ENCODE assay signal across 10 mouse cellular contexts in the genomic region with DNA sequence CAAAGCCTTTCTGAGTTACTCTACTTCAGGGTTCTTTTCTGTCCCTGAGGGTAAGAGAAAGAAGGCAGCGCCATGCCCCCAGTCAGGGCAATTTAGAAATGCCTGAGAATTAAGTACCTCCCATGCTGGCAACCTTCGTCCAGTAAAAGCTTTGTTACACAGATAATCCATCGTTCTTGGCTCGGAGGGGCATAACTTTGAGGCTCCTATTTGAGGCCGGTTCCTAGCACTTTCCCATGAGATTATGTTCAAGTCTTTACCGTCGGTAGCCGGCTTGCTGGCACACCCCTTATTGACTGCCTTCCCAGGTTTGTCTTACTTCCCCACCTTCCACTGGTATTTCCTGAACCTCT. TPM values are rescaled to one million over a fixed set of nuclear protein-coding genes. Genes with fewer than 3 reads are reported as not detected.
DNase-seq lines count a peak whose midpoint lies in the region; ATAC-seq and TF ChIP-seq lines count a peak whose summit lies in the region.
"Had no signal": no experiment of that assay in that cellular context is flagged by ENCODE, and none has a peak within 500 bp of the region (broad histone marks: within the 10 kb centered on the region; RNA-seq: fewer than 3 reads in every experiment).

No protein-coding gene starts in this region.

- H3K9me3 ChIP-seq in heart, embryonic 15.5 days (replicated peaks), result no peaks in the 10 kb centered on the region
- H3K9me3 ChIP-seq in neural tube, embryonic 12.5 days, result no peaks in the 10 kb centered on the region
- no peaks in the 10 kb centered on the region for H3K9me3 ChIP-seq in intestine, postnatal 0 days (ENCODE audit: control insufficient read depth)
- no peaks in the 10 kb centered on the region for H3K9me3 ChIP-seq in stomach, postnatal 0 days (ENCODE audit: control insufficient read depth, low read length)
- H3K9me3 ChIP-seq: kidney, embryonic 15.5 days had no signal

- TF ChIP-seq EP300 in stomach, postnatal 0 days (optimal IDR thresholded peaks at IDR 0.05), result no peak

- WGBS in heart, embryonic 15.5 days, result 62% methylated on average over 8 of the region's 8 CpGs
- 40% methylated on average over 8 of the region's 8 CpGs for WGBS in neural tube, embryonic 12.5 days
- WGBS in intestine, postnatal 0 days, result 43% methylated on average over 8 of the region's 8 CpGs
- WGBS in stomach, postnatal 0 days, result 36% methylated on average over 8 of the region's 8 CpGs

- DNase-seq in heart, adult 11 months, result no peak
- no peak for DNase-seq in neural tube, embryonic 10.5 days (ENCODE audit: extremely low spot score, low spot score)
- DNase-seq in stomach, postnatal 0 days (ENCODE audit: low spot score), result no peak
- DNase-seq in embryo, embryonic 9.5 days (ENCODE audit: extremely low spot score), result no peak
- DNase-seq: thymus, postnatal 14 days had no signal

- TF ChIP-seq CTCF in intestine, postnatal 0 days (IDR thresholded peaks at IDR 0.05; ENCODE audit: low read depth), result no peak
- no peak for TF ChIP-seq CTCF in stomach, postnatal 0 days (IDR thresholded peaks at IDR 0.05; ENCODE audit: low read depth)

- H3K9ac ChIP-seq in heart, embryonic 15.5 days, result no peak overlapping the region
- H3K9ac ChIP-seq in neural tube, embryonic 12.5 days, result no peak overlapping the region
- H3K9ac ChIP-seq in intestine, postnatal 0 days (ENCODE audit: low read depth, low read length), result 0 out of 2 replicates have a peak overlapping the region, but pooled peaks have one; percentile 3
- H3K9ac ChIP-seq in stomach, postnatal 0 days (ENCODE audit: low read length), result no peak overlapping the region
- H3K9ac ChIP-seq: kidney, embryonic 15.5 days had no signal

- peak overlapping the region; percentile 41 for H3K4me2 ChIP-seq in heart, embryonic 15.5 days
- peak overlapping the region; percentile 33; the same call in 1 of the 2 replicates for H3K4me2 ChIP-seq in neural tube, embryonic 12.5 days (replicated peaks)
- H3K4me2 ChIP-seq in intestine, postnatal 0 days (replicated peaks; ENCODE audit: low read depth), result peak overlapping the region; percentile 51
- H3K4me2 ChIP-seq in stomach, postnatal 0 days (replicated peaks; ENCODE audit: low read depth), result peak overlapping the region; percentile 48

- peak overlapping the region; percentile 3; the same call in 1 of the 2 replicates for H3K27ac ChIP-seq in heart, embryonic 15.5 days
- no peak overlapping the region for H3K27ac ChIP-seq in neural tube, embryonic 12.5 days
- H3K27ac ChIP-seq in intestine, postnatal 0 days (ENCODE audit: low read depth, low read length), result no peak overlapping the region
- peak overlapping the region; percentile 35; the same call in 1 of the 2 replicates for H3K27ac ChIP-seq in stomach, postnatal 0 days (replicated peaks)
- H3K27ac ChIP-seq: kidney, embryonic 15.5 days had no signal

- H3K36me3 ChIP-seq in heart, embryonic 15.5 days, result no peaks in the 10 kb centered on the region
- H3K36me3 ChIP-seq in neural tube, embryonic 12.5 days, result no peaks in the 10 kb centered on the region
- no peaks in the 10 kb centered on the region for H3K36me3 ChIP-seq in intestine, postnatal 0 days (ENCODE audit: control insufficient read depth, insufficient read depth)
- no peaks in the 10 kb centered on the region for H3K36me3 ChIP-seq in stomach, postnatal 0 days (ENCODE audit: control insufficient read depth, insufficient read depth, low read length)
- H3K36me3 ChIP-seq: kidney, embryonic 15.5 days had no signal

- peaks cover 5% of the 10 kb centered on the region for H3K4me1 ChIP-seq in heart, embryonic 15.5 days (replicated peaks)
- H3K4me1 ChIP-seq in neural tube, embryonic 12.5 days, result 0 out of 2 replicates have a peak, but pooled peaks cover 3% of the 10 kb centered on the region
- H3K4me1 ChIP-seq in intestine, postnatal 0 days (replicated peaks; ENCODE audit: control insufficient read depth, insufficient read depth, low read length), result 0 out of 2 replicates have a peak, but pooled peaks cover 9% of the 10 kb centered on the region
- no peaks in the 10 kb centered on the region for H3K4me1 ChIP-seq in stomach, postnatal 0 days (replicated peaks; ENCODE audit: control insufficient read depth, insufficient read depth)

- ATAC-seq in heart, embryonic 15.5 days (replicated peaks; ENCODE audit: insufficient number of reproducible peaks, insufficient read depth, low FRiP score, low read depth), result no peak
- ATAC-seq in neural tube, embryonic 12.5 days (ENCODE audit: low FRiP score, low read depth), result peak; percentile 31; the same call in 1 of the 2 replicates
- 0 out of 2 replicates have a peak, but pooled peaks have one; percentile 31 for ATAC-seq in intestine, postnatal 0 days
- ATAC-seq in stomach, postnatal 0 days (ENCODE audit: low FRiP score, low TSS enrichment), result no peak
- ATAC-seq in CD4-positive, CD25-positive, alpha-beta regulatory T cell, adult 4 months, result no peak

- H3K4me3 ChIP-seq in heart, embryonic 15.5 days, result peak overlapping the region; percentile 8; the same call in 1 of the 2 replicates
- H3K4me3 ChIP-seq in neural tube, embryonic 12.5 days, result no peak overlapping the region
- H3K4me3 ChIP-seq in intestine, postnatal 0 days (ENCODE audit: low read depth, low read length), result no peak overlapping the region
- peak overlapping the region; percentile 10; the same call in 1 of the 2 replicates for H3K4me3 ChIP-seq in stomach, postnatal 0 days (ENCODE audit: low read depth, low read length)
- H3K4me3 ChIP-seq: kidney, embryonic 15.5 days had no signal

- no peaks in the 10 kb centered on the region for H3K27me3 ChIP-seq in heart, embryonic 15.5 days
- H3K27me3 ChIP-seq in neural tube, embryonic 12.5 days (replicated peaks), result no peaks in the 10 kb centered on the region
- no peaks in the 10 kb centered on the region for H3K27me3 ChIP-seq in intestine, postnatal 0 days (replicated peaks; ENCODE audit: control insufficient read depth, insufficient read depth, low read length)
- H3K27me3 ChIP-seq in stomach, postnatal 0 days (ENCODE audit: control insufficient read depth, insufficient read depth, low read length), result no peaks in the 10 kb centered on the region
- H3K27me3 ChIP-seq: kidney, embryonic 15.5 days had no signal

RNA-seq across cellular contexts. Expression of a gene that starts 10.8 kb away (rescaled TPM):
- polyA plus RNA-seq in heart, embryonic 15.5 days (2015; fragmentation: Nextera tagmentation; extraction: Ambion mirVana), result 46.6 and 46.9 TPM in 2 replicates
- polyA plus RNA-seq in neural tube, embryonic 12.5 days (2016; fragmentation: Nextera tagmentation; extraction: Ambion mirVana), result 101 and 105 TPM in 2 replicates
- 17.1 and 19.9 TPM in 2 replicates for polyA plus RNA-seq in intestine, postnatal 0 days (2015; fragmentation: Nextera tagmentation; extraction: Ambion mirVana)
- polyA plus RNA-seq in stomach, postnatal 0 days (2015; fragmentation: Nextera tagmentation; extraction: Ambion mirVana), result 23.8 and 28.6 TPM in 2 replicates
- polyA plus RNA-seq in CD4-positive, CD25-positive, alpha-beta regulatory T cell, adult 4 months (2017; shearing (Covaris generic)), result under 1 TPM in 1 of 2 experiments, not detected in 1; 0.36 TPM

RNA-seq across cellular contexts. Expression of a gene that starts 13.2 kb away (rescaled TPM):
- 181 and 273 TPM in 2 replicates for polyA plus RNA-seq in heart, embryonic 15.5 days (2015; fragmentation: Nextera tagmentation; extraction: Ambion mirVana)
- polyA plus RNA-seq in neural tube, embryonic 12.5 days (2016; fragmentation: Nextera tagmentation; extraction: Ambion mirVana), result 387 and 409 TPM in 2 replicates
- polyA plus RNA-seq in intestine, postnatal 0 days (2015; fragmentation: Nextera tagmentation; extraction: Ambion mirVana), result 197 and 201 TPM in 2 replicates
- 158 and 220 TPM in 2 replicates for polyA plus RNA-seq in stomach, postnatal 0 days (2015; fragmentation: Nextera tagmentation; extraction: Ambion mirVana)
- polyA plus RNA-seq in CD4-positive, CD25-positive, alpha-beta regulatory T cell, adult 4 months (2017; shearing (Covaris generic)), result 100 to 1,000 TPM; 214 to 242 TPM

RNA-seq across cellular contexts. Expression of a gene that starts 42.7 kb away (rescaled TPM):
- polyA plus RNA-seq in heart, embryonic 15.5 days (2015; fragmentation: Nextera tagmentation; extraction: Ambion mirVana), result 1.7 and 2.4 TPM in 2 replicates
- 2.0 and 2.1 TPM in 2 replicates for polyA plus RNA-seq in neural tube, embryonic 12.5 days (2016; fragmentation: Nextera tagmentation; extraction: Ambion mirVana)
- polyA plus RNA-seq in intestine, postnatal 0 days (2015; fragmentation: Nextera tagmentation; extraction: Ambion mirVana), result 0.74 and 0.98 TPM in 2 replicates
- 0.65 and 0.98 TPM in 2 replicates for polyA plus RNA-seq in stomach, postnatal 0 days (2015; fragmentation: Nextera tagmentation; extraction: Ambion mirVana)
- not detected for polyA plus RNA-seq in CD4-positive, CD25-positive, alpha-beta regulatory T cell, adult 4 months (2017; shearing (Covaris generic))

Comparison
In these comparisons a context has a peak if more than half of its experiments do, and no peak if none do; other contexts are left out.
1. ATAC-seq: peak in neural tube, embryonic 12.5 days (single experiment) and intestine, postnatal 0 days (single experiment); none in heart, embryonic 15.5 days (single experiment), stomach, postnatal 0 days (single experiment) and CD4-positive, CD25-positive, alpha-beta regulatory T cell, adult 4 months (single experiment).
2. H3K27ac ChIP-seq: peak in heart, embryonic 15.5 days (single experiment) and stomach, postnatal 0 days (single experiment); none in neural tube, embryonic 12.5 days (single experiment) and intestine, postnatal 0 days (single experiment).
3. H3K4me3 ChIP-seq: peak in heart, embryonic 15.5 days (single experiment) and stomach, postnatal 0 days (single experiment); none in neural tube, embryonic 12.5 days (single experiment) and intestine, postnatal 0 days (single experiment).
4. RNA of a gene that starts 10.8 kb away (polyA plus RNA-seq): 101 to 105 TPM in neural tube, embryonic 12.5 days, 46.6 to 46.9 TPM in heart, embryonic 15.5 days, 23.8 to 28.6 TPM in stomach, postnatal 0 days and 17.1 to 19.9 TPM in intestine, postnatal 0 days; 0.36 TPM in CD4-positive, CD25-positive, alpha-beta regulatory T cell, adult 4 months; every median in the first group is over 10 times any median in the second.
5. Peak in every context shown above with its lines, with median percentiles within 50 percentile points of each other: H3K4me2 ChIP-seq.